Mouse (Mus musculus) bone marrow, adult 2 months (tissue): ENCODE measurements around the gene Zic4. TPM values are rescaled to one million over a fixed set of nuclear protein-coding genes. Genes with fewer than 3 reads are reported as not detected.

Experiments used
- H3K27ac ChIP-seq: fragments of 200-500 bp; 2 replicates; pipeline ENCODE4 v1.5.1; 2012; ENCODE audit warnings: low read depth, mild to moderate bottlenecking, control low read depth, inconsistent platforms, low read length; ENCODE audit not compliant: control insufficient read depth, poor library complexity, insufficient read depth
- H3K4me1 ChIP-seq: fragments of 200-500 bp; 2 replicates; pipeline ENCODE4 v1.6.1; 2011; ENCODE audit warnings: low read length; ENCODE audit not compliant: control insufficient read depth, insufficient read depth
- H3K4me3 ChIP-seq: fragments of 200-500 bp; replicated peaks from 2 replicates; pipeline ENCODE3; 2011; ENCODE audit warnings: mild to moderate bottlenecking, low read depth, low read length, control low read depth; ENCODE audit not compliant: control insufficient read depth
- CTCF ChIP-seq: fragments of 200-500 bp; IDR thresholded peaks from 2 replicates; pipeline ENCODE4 v1.5.1; 2011; ENCODE audit warnings: low read length, control low read depth; ENCODE audit not compliant: control insufficient read depth, insufficient read depth
- POLR2A ChIP-seq: fragments of 200-500 bp; IDR thresholded peaks from 2 replicates; pipeline ENCODE4 v1.6.1; 2011; ENCODE audit warnings: low read depth, mild to moderate bottlenecking, control low read depth, low read length, borderline replicate concordance; ENCODE audit not compliant: control insufficient read depth
- WGBS: fragments of 180-500 bp; shearing (Covaris S2); methylation state at CpG from one replicate; pipeline ENCODE4 v1.1.7; 2018; 5-methylcytosine and 5-hydroxymethylcytosine counted together
- polyA plus RNA-seq: library from polyadenylated mRNA; stranded (reverse); fragments of >200 nt; gene quantifications from 2 replicates; pipeline ENCODE4 v1.2.4, GENCODE M21; 2011; ENCODE audit warnings: low replicate concordance; ENCODE audit not compliant: missing spikeins, insufficient read depth, insufficient read length

Gene Zic4
- polyA plus RNA-seq, 1 experiment = not detected

- no peak overlapping the region for H3K27ac ChIP-seq
- 11% methylated on average over 14 of the region's 14 CpGs for WGBS
- no peak for TF ChIP-seq CTCF
- TF ChIP-seq POLR2A = no peak
- no peak overlapping the region for H3K4me3 ChIP-seq
- no peaks in the 10 kb centered on the region for H3K4me1 ChIP-seq
Observed at GRCm38 (mm10) chr9:91395066-91395772, 33.0 kb downstream of the Zic4 start.

- no peak for TF ChIP-seq POLR2A
- no peak for TF ChIP-seq CTCF
- no peak overlapping the region for H3K27ac ChIP-seq
- no peaks in the 10 kb centered on the region for H3K4me1 ChIP-seq
- 16% methylated on average over 7 of the region's 7 CpGs for WGBS
- H3K4me3 ChIP-seq = no peak overlapping the region
Observed at GRCm38 (mm10) chr9:91399976-91400375, 37.8 kb downstream of the Zic4 start.

- H3K4me3 ChIP-seq = no peak overlapping the region
- WGBS = 11% methylated on average over 8 of the region's 8 CpGs
- TF ChIP-seq CTCF = no peak
- no peak for TF ChIP-seq POLR2A
- H3K27ac ChIP-seq = no peak overlapping the region
- no peaks in the 10 kb centered on the region for H3K4me1 ChIP-seq
Observed at GRCm38 (mm10) chr9:91400482-91401093, 38.4 kb downstream of the Zic4 start.

- Histone ChIP-seq H3K4me3 (no peak overlapping the region), H3K27ac (no peak overlapping the region), H3K4me1 (no peaks in the 10 kb centered on the region)
- 4% methylated on average over 10 of the region's 10 CpGs for WGBS
- no peak for TF ChIP-seq CTCF
- TF ChIP-seq POLR2A = no peak
Observed at GRCm38 (mm10) chr9:91401471-91401870, 39.3 kb downstream of the Zic4 start.

GRCm38 (mm10) chr9:91404229-91404628, 42.0 kb downstream of the Zic4 start:
- Histone ChIP-seq H3K27ac (no peak overlapping the region), H3K4me3 (no peak overlapping the region), H3K4me1 (no peaks in the 10 kb centered on the region)
- 4% methylated on average over 13 of the region's 13 CpGs for WGBS
- TF ChIP-seq CTCF (no peak), POLR2A (no peak)

- Histone ChIP-seq H3K4me1 (no peaks in the 10 kb centered on the region), H3K27ac (no peak overlapping the region), H3K4me3 (no peak overlapping the region)
- TF ChIP-seq POLR2A (no peak), CTCF (no peak)
- 2% methylated on average over 27 of the region's 27 CpGs for WGBS
Observed at GRCm38 (mm10) chr9:91404905-91405752, 42.9 kb downstream of the Zic4 start.

GRCm38 (mm10) chr9:91405753-91406178, 43.6 kb downstream of the Zic4 start:
- Histone ChIP-seq H3K4me3 (no peak overlapping the region), H3K27ac (no peak overlapping the region), H3K4me1 (no peaks in the 10 kb centered on the region)
- TF ChIP-seq CTCF (no peak), POLR2A (no peak)
- WGBS = 6% methylated on average over 16 of the region's 16 CpGs

GRCm38 (mm10) chr9:91406258-91406763, 44.1 kb downstream of the Zic4 start:
- no peak overlapping the region for H3K27ac ChIP-seq
- H3K4me3 ChIP-seq = no peak overlapping the region
- WGBS = 3% methylated on average over 6 of the region's 6 CpGs
- H3K4me1 ChIP-seq = no peaks in the 10 kb centered on the region
- TF ChIP-seq POLR2A (no peak), CTCF (no peak)
